Mouse (Mus musculus): ENCODE data around the gene Sln. TPM values are rescaled to one million over a fixed set of nuclear protein-coding genes. Genes with fewer than 3 reads are reported as not detected.

The Sln gene
- polyA plus RNA-seq, 1 experiment from 2014 or later = not detected

DNA sequence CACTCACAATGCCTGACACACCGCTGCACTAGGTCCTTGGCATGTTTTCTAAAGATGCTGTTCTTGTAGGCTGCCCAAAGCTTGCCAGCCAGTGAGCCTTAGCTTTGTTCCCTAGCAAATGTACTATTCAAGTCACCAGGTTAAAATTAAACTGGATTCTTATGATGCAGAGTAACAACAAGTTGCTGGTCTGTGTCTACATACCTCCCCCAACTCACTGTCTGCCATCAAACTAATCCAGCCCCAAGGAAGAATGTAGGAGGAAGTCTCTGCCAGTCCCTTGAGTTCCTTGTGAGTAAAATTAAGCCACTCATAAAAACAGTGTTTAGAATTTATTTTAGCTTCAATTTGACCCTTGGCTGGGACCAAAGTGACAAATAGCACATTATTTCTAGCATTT, 3.7 kb downstream of the Sln start:
- Histone ChIP-seq H3K9me3 (no peaks in the 10 kb centered on the region), H3K4me1 (no peaks in the 10 kb centered on the region), H3K36me3 (replicated peaks) (no peaks in the 10 kb centered on the region), H3K4me3 (no peak overlapping the region), H3K27me3 (ENCODE audit: poor library complexity, severe bottlenecking) (no peaks in the 10 kb centered on the region), H3K27ac (no peak overlapping the region)
- no peak for DNase-seq (ENCODE audit: extremely low spot score, low spot score)
- 68% methylated on average over 1 of the region's 1 CpGs for WGBS

DNA sequence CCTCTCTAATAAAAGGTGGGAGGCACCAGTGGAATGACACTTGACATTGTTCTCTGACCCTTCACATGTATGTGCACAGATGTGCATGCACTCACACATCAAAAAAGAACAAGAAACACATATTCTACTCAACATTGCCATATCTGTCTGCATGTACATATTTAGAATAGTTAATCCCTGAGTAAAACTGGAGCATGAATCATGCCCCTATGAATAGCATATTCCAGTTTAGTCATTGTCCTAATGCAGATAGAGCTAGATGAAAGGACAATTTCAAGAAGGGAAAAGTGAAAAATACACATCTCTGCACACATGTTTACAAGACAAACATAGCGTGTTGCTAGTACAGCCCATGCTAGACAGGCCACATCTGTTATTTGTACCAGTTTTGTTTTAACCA, 4.6 kb downstream of the Sln start:
- no peaks in the 10 kb centered on the region for H3K4me1 ChIP-seq
- H3K27ac ChIP-seq = no peak overlapping the region
- 97% methylated on average over 1 of the region's 1 CpGs for WGBS
- H3K9me3 ChIP-seq = no peaks in the 10 kb centered on the region
- H3K27me3 ChIP-seq (ENCODE audit: poor library complexity, severe bottlenecking) = no peaks in the 10 kb centered on the region
- no peak overlapping the region for H3K4me3 ChIP-seq
- H3K36me3 ChIP-seq (replicated peaks) = no peaks in the 10 kb centered on the region
- no peak for DNase-seq (ENCODE audit: extremely low spot score, low spot score)

DNA sequence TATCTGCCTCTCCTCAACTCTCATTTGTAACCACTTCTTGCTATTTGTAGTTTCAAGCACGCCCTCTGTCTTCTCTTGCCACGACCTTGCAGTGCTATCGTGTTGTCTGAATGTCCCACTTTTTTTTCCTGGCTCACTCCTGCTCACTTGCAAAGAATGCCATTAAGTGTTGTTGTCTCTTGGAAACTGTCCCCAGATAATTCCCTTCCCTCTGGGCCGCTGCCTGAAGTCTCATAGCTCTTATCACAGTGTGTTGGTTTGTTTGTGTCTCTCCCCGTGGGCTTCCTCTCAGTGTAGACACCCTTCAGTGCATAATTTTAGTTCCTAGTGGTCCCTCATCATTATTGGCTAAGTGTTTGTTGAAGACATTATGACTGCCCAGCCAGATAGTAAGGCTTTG, 7.9 kb downstream of the Sln start:
- Histone ChIP-seq H3K4me1 (no peaks in the 10 kb centered on the region), H3K27me3 (ENCODE audit: poor library complexity, severe bottlenecking) (no peaks in the 10 kb centered on the region), H3K27ac (no peak overlapping the region), H3K36me3 (replicated peaks) (no peaks in the 10 kb centered on the region), H3K4me3 (no peak overlapping the region), H3K9me3 (no peaks in the 10 kb centered on the region)
- DNase-seq (ENCODE audit: extremely low spot score, low spot score) = no peak
- WGBS = 86% methylated on average over 5 of the region's 5 CpGs

- WGBS = 92% methylated on average over 8 of the region's 8 CpGs
- DNase-seq (ENCODE audit: extremely low spot score, low spot score) = no peak
- Histone ChIP-seq H3K9me3 (no peaks in the 10 kb centered on the region), H3K36me3 (replicated peaks) (no peaks in the 10 kb centered on the region), H3K4me1 (no peaks in the 10 kb centered on the region), H3K4me3 (no peak overlapping the region), H3K27me3 (ENCODE audit: poor library complexity, severe bottlenecking) (no peaks in the 10 kb centered on the region), H3K27ac (no peak overlapping the region)
Observed at GRCm38 (mm10) chr9:53873239-53873638, 23.3 kb downstream of the Sln start.

DNA sequence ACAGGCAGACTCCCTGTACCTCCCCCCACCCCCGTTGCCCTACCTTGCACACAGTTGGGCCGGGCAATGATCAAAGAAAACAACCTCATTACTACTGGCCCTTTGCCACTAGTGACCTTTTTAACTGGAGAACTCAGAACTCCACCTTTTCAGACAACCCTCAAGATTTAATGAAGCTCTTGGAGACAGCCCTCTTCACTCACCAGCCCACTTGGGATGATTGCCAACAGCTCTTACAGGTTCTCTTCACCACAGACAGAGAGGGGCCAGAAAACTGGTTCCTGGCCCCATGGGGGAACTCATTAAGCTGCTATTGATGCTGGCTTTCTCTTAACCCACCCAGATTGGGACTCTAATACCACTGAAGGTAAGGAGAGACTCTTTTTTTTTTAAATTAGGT, 27.5 kb downstream of the Sln start:
- DNase-seq (ENCODE audit: extremely low spot score, low spot score) = no peak
- no peaks in the 10 kb centered on the region for H3K36me3 ChIP-seq (replicated peaks)
- WGBS = 44% methylated on average over 2 of the region's 2 CpGs

DNA sequence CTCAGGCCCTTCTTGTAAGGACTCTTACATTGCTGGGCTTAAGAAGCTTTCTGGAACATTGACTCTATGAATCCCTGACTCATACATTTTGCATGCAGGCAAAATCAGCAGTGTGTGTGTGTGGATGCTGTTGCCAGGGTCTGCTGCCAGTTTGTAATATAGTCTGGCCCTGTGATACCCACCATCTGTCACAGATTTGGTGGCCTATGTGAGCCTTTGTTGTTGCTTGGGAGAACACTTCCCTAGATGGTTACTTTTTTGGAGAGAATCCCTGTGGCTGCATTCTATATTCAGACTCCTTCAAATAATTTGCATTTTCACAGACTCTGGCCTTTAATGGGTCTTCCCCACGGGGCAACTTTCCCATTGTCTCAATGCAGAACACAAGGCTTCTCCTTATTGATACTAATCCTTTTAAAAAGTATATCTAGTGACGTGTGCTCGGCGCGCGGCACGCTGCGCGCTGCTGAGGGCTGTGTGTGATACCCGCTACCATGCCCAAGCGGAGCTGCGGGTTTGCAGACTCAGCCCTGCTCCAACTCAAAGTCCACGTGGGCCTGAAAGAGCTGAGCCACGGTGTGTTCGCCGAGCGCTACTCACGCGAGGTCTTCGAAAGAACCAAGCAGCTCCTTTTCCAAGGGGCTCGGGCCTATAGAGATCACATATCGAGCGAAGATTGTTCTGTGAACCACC, 33.8 kb downstream of the Sln start:
- 94% methylated on average over 23 of the region's 23 CpGs for WGBS
- H3K4me3 ChIP-seq = no peak overlapping the region
- DNase-seq (ENCODE audit: extremely low spot score, low spot score) = no peak
- no peaks in the 10 kb centered on the region for H3K4me1 ChIP-seq
- no peaks in the 10 kb centered on the region for H3K27me3 ChIP-seq (ENCODE audit: poor library complexity, severe bottlenecking)
- H3K9me3 ChIP-seq = no peaks in the 10 kb centered on the region
- H3K36me3 ChIP-seq (replicated peaks) = no peaks in the 10 kb centered on the region
- H3K27ac ChIP-seq = no peak overlapping the region

More for the DNA sequence above, 27.5 kb downstream of the Sln start:
- Histone ChIP-seq H3K27ac (no peak overlapping the region), H3K4me3 (no peak overlapping the region), H3K9me3 (no peaks in the 10 kb centered on the region), H3K27me3 (ENCODE audit: poor library complexity, severe bottlenecking) (no peaks in the 10 kb centered on the region), H3K4me1 (no peaks in the 10 kb centered on the region)

DNA sequence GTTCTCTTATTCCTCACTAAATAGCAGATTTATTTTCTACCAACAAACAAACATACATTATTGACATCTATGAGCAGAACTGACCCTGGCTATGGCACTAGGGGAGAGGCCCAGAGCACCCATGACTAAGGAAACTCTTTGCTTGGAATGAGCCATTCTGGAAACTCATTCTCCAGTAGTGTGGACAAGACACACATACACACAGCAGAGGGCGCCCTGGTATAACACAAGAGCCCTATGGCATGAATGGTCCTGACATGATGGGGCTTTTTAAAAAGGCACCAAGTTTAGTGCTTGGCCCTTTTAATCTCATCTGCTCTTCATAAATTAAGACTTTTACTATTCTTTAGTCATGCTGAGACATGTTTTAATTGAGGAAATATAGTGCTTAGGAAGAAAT, 40.1 kb downstream of the Sln start:
- no peaks in the 10 kb centered on the region for H3K9me3 ChIP-seq
- 6% methylated on average over 1 of the region's 1 CpGs for WGBS
- DNase-seq (ENCODE audit: extremely low spot score, low spot score) = peak; percentile 21
- H3K27me3 ChIP-seq (ENCODE audit: poor library complexity, severe bottlenecking) = no peaks in the 10 kb centered on the region
- H3K36me3 ChIP-seq (replicated peaks) = no peaks in the 10 kb centered on the region
- H3K4me3 ChIP-seq = no peak overlapping the region
- H3K4me1 ChIP-seq = no peaks in the 10 kb centered on the region
- no peak overlapping the region for H3K27ac ChIP-seq

GRCm38 (mm10) chr9:53895827-53896226, 45.9 kb downstream of the Sln start:
- 78% methylated on average over 7 of the region's 7 CpGs for WGBS
- H3K4me3 ChIP-seq = no peak overlapping the region
- no peak for DNase-seq (ENCODE audit: extremely low spot score, low spot score)

GRCm38 (mm10) chr9:53899836-53900235, 49.9 kb downstream of the Sln start:
- WGBS = 94% methylated on average over 6 of the region's 6 CpGs

More at GRCm38 (mm10) chr9:53895827-53896226, 45.9 kb downstream of the Sln start:
- Histone ChIP-seq H3K27ac (no peak overlapping the region), H3K9me3 (no peaks in the 10 kb centered on the region), H3K4me1 (no peaks in the 10 kb centered on the region), H3K36me3 (replicated peaks) (no peaks in the 10 kb centered on the region), H3K27me3 (ENCODE audit: poor library complexity, severe bottlenecking) (no peaks in the 10 kb centered on the region)

DNA sequence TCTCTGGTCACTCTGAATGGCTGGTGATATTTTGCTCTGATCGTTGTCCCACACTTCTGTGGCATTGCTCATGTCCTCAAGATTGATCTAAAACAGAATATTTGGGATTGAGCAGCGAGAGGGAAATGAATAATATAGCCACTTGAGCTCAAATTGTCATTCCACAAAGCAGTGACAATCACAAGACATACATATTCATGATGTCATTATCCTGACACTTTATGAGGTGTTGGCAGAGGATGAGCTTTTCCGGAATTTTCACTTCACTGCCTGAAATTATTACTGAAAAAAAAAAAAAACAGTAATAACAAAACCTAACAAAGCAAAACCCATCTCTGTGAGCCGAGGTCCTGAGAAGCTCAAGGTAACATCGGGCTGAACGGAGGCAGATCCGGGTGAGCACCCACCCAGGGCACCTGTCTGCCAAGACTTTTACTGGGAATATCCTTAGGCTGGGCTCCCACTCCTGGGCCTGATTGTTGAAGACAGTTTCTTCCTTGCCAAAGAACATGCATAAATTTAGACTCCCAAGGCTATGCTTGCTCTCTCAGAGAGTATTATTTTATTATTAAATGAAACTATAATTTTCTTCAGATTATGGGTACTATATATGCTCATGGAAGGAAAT, 53.4 kb downstream of the Sln start:
- Histone ChIP-seq H3K9me3 (no peaks in the 10 kb centered on the region), H3K4me3 (no peak overlapping the region), H3K36me3 (replicated peaks) (no peaks in the 10 kb centered on the region), H3K27me3 (ENCODE audit: poor library complexity, severe bottlenecking) (no peaks in the 10 kb centered on the region), H3K4me1 (no peaks in the 10 kb centered on the region), H3K27ac (no peak overlapping the region)
- 91% methylated on average over 7 of the region's 7 CpGs for WGBS
- no peak for DNase-seq (ENCODE audit: extremely low spot score, low spot score)

More at GRCm38 (mm10) chr9:53899836-53900235, 49.9 kb downstream of the Sln start:
- Histone ChIP-seq H3K4me1 (no peaks in the 10 kb centered on the region), H3K36me3 (replicated peaks) (no peaks in the 10 kb centered on the region), H3K27me3 (ENCODE audit: poor library complexity, severe bottlenecking) (no peaks in the 10 kb centered on the region), H3K27ac (no peak overlapping the region), H3K9me3 (no peaks in the 10 kb centered on the region), H3K4me3 (no peak overlapping the region)
- no peak for DNase-seq (ENCODE audit: extremely low spot score, low spot score)

Other genes starting within 250 kb of the Sln start
- 29.0 and 29.9 TPM in 2 replicates for gene Acat1, start 239.8 kb upstream of the Sln start, polyA plus RNA-seq (2016; fragmentation: Nextera tagmentation; extraction: Ambion mirVana)
- gene Cul5, start 180.2 kb upstream of the Sln start, polyA plus RNA-seq (2016; fragmentation: Nextera tagmentation; extraction: Ambion mirVana) = 34.6 and 38.0 TPM in 2 replicates
- gene Rab39, start 143.9 kb upstream of the Sln start, polyA plus RNA-seq (2016; fragmentation: Nextera tagmentation; extraction: Ambion mirVana) = 2.4 and 3.3 TPM in 2 replicates
- 6.6 and 8.4 TPM in 2 replicates for gene Slc35f2, start 78.6 kb upstream of the Sln start, polyA plus RNA-seq (2016; fragmentation: Nextera tagmentation; extraction: Ambion mirVana)
- gene Elmod1, start 125.1 kb downstream of the Sln start, polyA plus RNA-seq (2016; fragmentation: Nextera tagmentation; extraction: Ambion mirVana) = 0.21 and 0.36 TPM in 2 replicates
- 0.07 and 0.14 TPM in 2 replicates for gene Tnfaip8l3, start 218.2 kb downstream of the Sln start, polyA plus RNA-seq (2016; fragmentation: Nextera tagmentation; extraction: Ambion mirVana)

Data from forebrain, embryonic 10.5 days (tissue).